ENCODE assay signal across 16 mouse cellular contexts in the genomic region with DNA sequence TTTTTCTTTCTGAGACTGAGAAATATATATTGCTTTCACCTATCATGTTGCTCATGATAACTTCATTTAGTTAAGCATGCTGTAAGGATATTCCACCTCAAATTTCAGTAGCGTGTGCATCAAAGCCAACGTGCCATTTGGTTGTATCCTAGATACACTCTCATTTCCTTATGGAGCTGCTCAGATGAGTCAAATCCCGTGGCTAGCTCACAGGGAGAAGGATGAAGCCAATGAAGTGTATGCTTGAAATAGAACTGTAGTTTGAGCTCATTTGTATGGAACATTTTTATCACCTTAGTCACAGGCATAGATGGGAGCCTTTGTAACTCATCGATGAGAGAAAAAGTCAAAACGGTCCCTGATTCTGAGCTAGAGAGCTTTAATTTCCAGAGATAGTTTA.
"Had no signal": no experiment of that assay in that cellular context is flagged by ENCODE, and none has a peak within 500 bp of the region (broad histone marks: within the 10 kb centered on the region; RNA-seq: fewer than 3 reads in every experiment).

No protein-coding gene starts in this region.

- H3K4me3 ChIP-seq: kidney, embryonic 15.5 days; limb, embryonic 15.5 days; liver, embryonic 12.5 days; megakaryocyte, embryonic 14.5 days; midbrain, embryonic 15.5 days had no signal

- H3K27me3 ChIP-seq: kidney, embryonic 15.5 days; limb, embryonic 15.5 days; liver, embryonic 12.5 days; megakaryocyte, embryonic 14.5 days; midbrain, embryonic 15.5 days had no signal

- H3K9ac ChIP-seq: kidney, embryonic 15.5 days; limb, embryonic 15.5 days; liver, embryonic 12.5 days; lung, embryonic 14.5 days; midbrain, embryonic 15.5 days had no signal

- H3K4me2 ChIP-seq: kidney, embryonic 15.5 days; limb, embryonic 15.5 days; liver, embryonic 12.5 days; lung, embryonic 14.5 days; midbrain, embryonic 11.5 days; midbrain, embryonic 15.5 days had no signal

- DNase-seq: kidney, adult 2 months; kidney, postnatal 14 days; lung, embryonic 14.5 days; lung, postnatal 14 days; right cerebral cortex, postnatal 25 days; thymus, adult 18-20 months; thymus, postnatal 36 days had no signal

- H3K27ac ChIP-seq: kidney, embryonic 15.5 days; limb, embryonic 15.5 days; liver, embryonic 12.5 days; macrophage; midbrain, embryonic 15.5 days; stomach, postnatal 0 days had no signal

- H3K9me3 ChIP-seq: kidney, embryonic 15.5 days; limb, embryonic 15.5 days; liver, embryonic 12.5 days; megakaryocyte, embryonic 14.5 days; midbrain, embryonic 15.5 days had no signal

- ATAC-seq: intestine, embryonic 16.5 days; liver, embryonic 12.5 days; midbrain, embryonic 15.5 days had no signal
